Mouse (Mus musculus): Measurements from ENCODE around the gene Flot1.

Flot1 gene

GRCm38 (mm10) chr17:35810900-35811648 lies 12.0 kb upstream of the Flot1 start:
- DNase-seq (ENCODE audit: extremely low spot score) = no peak

- no peak for DNase-seq (ENCODE audit: extremely low spot score)
Observed at GRCm38 (mm10) chr17:35812307-35812706, 10.7 kb upstream of the Flot1 start.

- no peak for DNase-seq (ENCODE audit: extremely low spot score)
Observed at GRCm38 (mm10) chr17:35812736-35813135, 10.3 kb upstream of the Flot1 start.

GRCm38 (mm10) chr17:35813245-35813647 lies 9.8 kb upstream of the Flot1 start:
- no peak for DNase-seq (ENCODE audit: extremely low spot score)

- DNase-seq (ENCODE audit: extremely low spot score) = no peak
Observed at GRCm38 (mm10) chr17:35813653-35814052, 9.4 kb upstream of the Flot1 start.

- no peak for DNase-seq (ENCODE audit: extremely low spot score)
Observed at GRCm38 (mm10) chr17:35814678-35815077, 8.4 kb upstream of the Flot1 start.

- DNase-seq (ENCODE audit: extremely low spot score) = no peak
Observed at GRCm38 (mm10) chr17:35815836-35816235, 7.2 kb upstream of the Flot1 start.

GRCm38 (mm10) chr17:35816686-35817085 lies 6.3 kb upstream of the Flot1 start:
- DNase-seq (ENCODE audit: extremely low spot score) = no peak

GRCm38 (mm10) chr17:35817226-35817625 lies 5.8 kb upstream of the Flot1 start:
- no peak for DNase-seq (ENCODE audit: extremely low spot score)

- no peak for DNase-seq (ENCODE audit: extremely low spot score)
Observed at GRCm38 (mm10) chr17:35820111-35820510, 2.9 kb upstream of the Flot1 start.

- peak; percentile 81 for DNase-seq (ENCODE audit: extremely low spot score)
Observed at GRCm38 (mm10) chr17:35821439-35822430, 1.3 kb upstream of the Flot1 start, which contains the start of gene Ier3. Gene Ier3 (plus strand): TSS chr17:35821684.

GRCm38 (mm10) chr17:35822564-35822963 lies 466 bp upstream of the Flot1 start:
- DNase-seq (ENCODE audit: extremely low spot score) = no peak

- no peak for DNase-seq (ENCODE audit: extremely low spot score)
Observed at GRCm38 (mm10) chr17:35824402-35824801, 1.4 kb downstream of the Flot1 start.

GRCm38 (mm10) chr17:35825109-35825850 lies 2.2 kb downstream of the Flot1 start:
- DNase-seq (ENCODE audit: extremely low spot score) = no peak

- peak; percentile 82 for DNase-seq (ENCODE audit: extremely low spot score)
Observed at GRCm38 (mm10) chr17:35829737-35830136, 6.7 kb downstream of the Flot1 start.

GRCm38 (mm10) chr17:35832400-35833238 lies 9.6 kb downstream of the Flot1 start:
- no peak for DNase-seq (ENCODE audit: extremely low spot score)

- DNase-seq (ENCODE audit: extremely low spot score) = peak; percentile 66
Observed at GRCm38 (mm10) chr17:35833239-35833751, 10.3 kb downstream of the Flot1 start.

- no peak for DNase-seq (ENCODE audit: extremely low spot score)
Observed at GRCm38 (mm10) chr17:35833894-35834293, 10.9 kb downstream of the Flot1 start.

- no peak for DNase-seq (ENCODE audit: extremely low spot score)
Observed at GRCm38 (mm10) chr17:35834696-35835422, 11.8 kb downstream of the Flot1 start.
